Mouse (Mus musculus) testis, adult 2 months (tissue): ENCODE data around the gene Shkbp1.

ENCODE experiments used
- CTCF ChIP-seq: fragments of 200-500 bp; IDR thresholded peaks from 2 replicates; pipeline ENCODE4 v1.5.1; 2012; ENCODE audit warnings: low read depth, mild to moderate bottlenecking, inconsistent platforms, low read length, moderate library complexity; ENCODE audit not compliant: control insufficient read depth, insufficient read depth, insufficient replicate concordance
- POLR2A ChIP-seq: fragments of 200-500 bp; IDR thresholded peaks from 2 replicates; pipeline ENCODE4 v1.6.1; 2012; ENCODE audit warnings: low read depth, mild to moderate bottlenecking, inconsistent platforms, low read length, moderate library complexity; ENCODE audit not compliant: control insufficient read depth

GRCm38 (mm10) chr7:27329981-27330380 is 25.8 kb downstream of the Shkbp1 start:
- TF ChIP-seq POLR2A = no peak
- no peak for TF ChIP-seq CTCF
